Mouse (Mus musculus) left cerebral cortex, adult 2 months (tissue): Measurements from ENCODE around the gene Abca1. TPM values are rescaled to one million over a fixed set of nuclear protein-coding genes. Genes with fewer than 3 reads are reported as not detected.

Source experiments
- DNase-seq, 2 experiments: peaks; one replicate each; pipeline ENCODE4 v3.0.0; 2021 to 2022; ENCODE audit warnings: low spot score in 2 of 2, mixed read lengths in 1 of 2; ENCODE audit errors: extremely low spot score in 1 of 2
- H3K27ac ChIP-seq: fragments of 200-600 bp; 2 replicates; pipeline ENCODE4 v1.8.1; 2022
- H3K4me3 ChIP-seq: fragments of 200-600 bp; 2 replicates; pipeline ENCODE4 v1.8.1; 2022
- CTCF ChIP-seq: fragments of 200-600 bp; IDR thresholded peaks from 2 replicates; pipeline ENCODE4 v1.8.1; 2022; ENCODE audit warnings: antibody characterized with exemption, mild to moderate bottlenecking, moderate library complexity
- intact Hi-C: fragments of 180-260 bp; cut with DNase I; formaldehyde crosslinking; loops from one replicate; pipeline ENCODE4 v1.15.1; 2025
- total RNA-seq, 2 experiments: library from RNA; stranded (reverse); gene quantifications; 2 replicates each; pipeline ENCODE4 v1.2.3; 2021

The Abca1 gene
- total RNA-seq, 2 experiments from 2014 or later: 17.0 to 19.5 TPM

GRCm38 (mm10) chr4:53117076-53117475, 42.6 kb downstream of the Abca1 start:
- no peak overlapping the region for H3K4me3 ChIP-seq
- intact Hi-C loops: loop anchor here (2.0 to 5.0 kb wide), 2 partner anchors 80 to 478 kb away; no protein-coding TSS in a partner anchor
- DNase-seq: no peak
- no peak for TF ChIP-seq CTCF
- no peak overlapping the region for H3K27ac ChIP-seq

- H3K4me3 ChIP-seq: no peak overlapping the region
- intact Hi-C loops: loop anchor here (2.0 to 5.0 kb wide), 2 partner anchors 81 to 479 kb away; no protein-coding TSS in a partner anchor
- peak; percentile 17 to 24 for DNase-seq
- no peak for TF ChIP-seq CTCF
- H3K27ac ChIP-seq: no peak overlapping the region
Observed at GRCm38 (mm10) chr4:53115866-53116265, 43.8 kb downstream of the Abca1 start.

- Histone ChIP-seq H3K27ac (no peak overlapping the region), H3K4me3 (no peak overlapping the region)
- no peak for DNase-seq
- TF ChIP-seq CTCF: no peak
- intact Hi-C loops: loop anchor here (5.0 kb wide), 1 partner anchor 82 kb away; no protein-coding TSS in a partner anchor
Observed at GRCm38 (mm10) chr4:53115410-53115809, 44.3 kb downstream of the Abca1 start.

GRCm38 (mm10) chr4:53111919-53112355, 47.8 kb downstream of the Abca1 start:
- intact Hi-C loops: no loop called here
- H3K27ac ChIP-seq: no peak overlapping the region
- DNase-seq: no peak
- TF ChIP-seq CTCF: no peak
- no peak overlapping the region for H3K4me3 ChIP-seq

- DNase-seq: no peak
- intact Hi-C loops: loop anchor here (1.0 kb wide), 1 partner anchor 245 kb away; no protein-coding TSS in a partner anchor
- TF ChIP-seq CTCF: peak; percentile 74
Observed at GRCm38 (mm10) chr4:53110356-53110755, 49.3 kb downstream of the Abca1 start.

GRCm38 (mm10) chr4:53109381-53109928, 50.2 kb downstream of the Abca1 start:
- Histone ChIP-seq H3K27ac (no peak overlapping the region), H3K4me3 (no peak overlapping the region)
- no peak for TF ChIP-seq CTCF
- DNase-seq: no peak
- intact Hi-C loops: no loop called here

More at GRCm38 (mm10) chr4:53110356-53110755, 49.3 kb downstream of the Abca1 start:
- Histone ChIP-seq H3K4me3 (no peak overlapping the region), H3K27ac (no peak overlapping the region)

- H3K27ac ChIP-seq: no peak overlapping the region
- intact Hi-C loops: no loop called here
- TF ChIP-seq CTCF: no peak
- DNase-seq: no peak
- no peak overlapping the region for H3K4me3 ChIP-seq
Observed at GRCm38 (mm10) chr4:53108194-53108593, 51.5 kb downstream of the Abca1 start.

GRCm38 (mm10) chr4:53106732-53107131, 53.0 kb downstream of the Abca1 start:
- intact Hi-C loops: no loop called here
- no peak overlapping the region for H3K27ac ChIP-seq
- DNase-seq: no peak
- TF ChIP-seq CTCF: no peak
- H3K4me3 ChIP-seq: no peak overlapping the region

- no peak for TF ChIP-seq CTCF
- Histone ChIP-seq H3K4me3 (no peak overlapping the region), H3K27ac (no peak overlapping the region)
- intact Hi-C loops: no loop called here
- no peak for DNase-seq
Observed at GRCm38 (mm10) chr4:53106071-53106470, 53.6 kb downstream of the Abca1 start.

GRCm38 (mm10) chr4:53104634-53105033, 55.1 kb downstream of the Abca1 start:
- TF ChIP-seq CTCF: no peak
- Histone ChIP-seq H3K27ac (no peak overlapping the region), H3K4me3 (no peak overlapping the region)
- DNase-seq: no peak
- intact Hi-C loops: no loop called here

GRCm38 (mm10) chr4:53102529-53102928, 57.2 kb downstream of the Abca1 start:
- intact Hi-C loops: no loop called here
- Histone ChIP-seq H3K27ac (no peak overlapping the region), H3K4me3 (no peak overlapping the region)
- DNase-seq: no peak
- no peak for TF ChIP-seq CTCF

GRCm38 (mm10) chr4:53101306-53101705, 58.4 kb downstream of the Abca1 start:
- intact Hi-C loops: no loop called here
- no peak overlapping the region for H3K4me3 ChIP-seq
- H3K27ac ChIP-seq: no peak overlapping the region
- no peak for DNase-seq
- no peak for TF ChIP-seq CTCF

GRCm38 (mm10) chr4:53100492-53100891, 59.2 kb downstream of the Abca1 start:
- Histone ChIP-seq H3K4me3 (no peak overlapping the region), H3K27ac (no peak overlapping the region)
- no peak for DNase-seq
- intact Hi-C loops: no loop called here
- no peak for TF ChIP-seq CTCF
